Mouse (Mus musculus) cerebellum, adult 8-10 months (tissue): Measurements from ENCODE around the gene Tpm4.
"Not testable (repeated sequence)": the region's sequence is repeated elsewhere in the genome, so short reads cannot be mapped to it uniquely, and the experiment has no call there.

Experiments
- DNase-seq: peaks from one replicate; pipeline ENCODE4 v3.0.0; 2022

Tpm4 gene

GRCm38 (mm10) chr8:72134756-72135445 is at the start of gene Tpm4:
TSS of gene Tpm4 (plus strand) at chr8:72134975.
- peak; percentile 65 for DNase-seq

DNA sequence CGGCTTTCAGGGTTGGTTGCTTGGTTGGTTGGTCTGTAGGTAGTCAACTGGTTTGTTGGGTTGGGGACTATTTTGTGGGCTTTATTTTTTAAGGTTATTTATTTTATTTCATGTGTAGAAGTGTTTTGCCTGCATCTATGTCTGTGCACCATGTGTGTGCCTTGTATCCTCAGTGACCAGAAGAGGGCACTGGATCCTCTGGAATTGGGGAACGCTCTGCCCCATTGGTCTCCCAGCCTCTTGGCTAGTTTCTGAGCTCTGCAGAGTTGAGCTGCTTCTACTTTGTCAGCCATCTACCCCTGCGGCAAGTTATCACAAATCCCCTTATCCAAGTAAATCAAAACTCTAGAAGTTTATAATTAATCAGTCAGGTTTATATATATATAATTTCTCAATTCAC is 47.2 kb upstream of the Tpm4 start:
- not testable (repeated sequence) for DNase-seq

- not testable (repeated sequence) for DNase-seq
These were observed 38.1 kb upstream of the Tpm4 start for GRCm38 (mm10) chr8:72096721-72097120.

DNA sequence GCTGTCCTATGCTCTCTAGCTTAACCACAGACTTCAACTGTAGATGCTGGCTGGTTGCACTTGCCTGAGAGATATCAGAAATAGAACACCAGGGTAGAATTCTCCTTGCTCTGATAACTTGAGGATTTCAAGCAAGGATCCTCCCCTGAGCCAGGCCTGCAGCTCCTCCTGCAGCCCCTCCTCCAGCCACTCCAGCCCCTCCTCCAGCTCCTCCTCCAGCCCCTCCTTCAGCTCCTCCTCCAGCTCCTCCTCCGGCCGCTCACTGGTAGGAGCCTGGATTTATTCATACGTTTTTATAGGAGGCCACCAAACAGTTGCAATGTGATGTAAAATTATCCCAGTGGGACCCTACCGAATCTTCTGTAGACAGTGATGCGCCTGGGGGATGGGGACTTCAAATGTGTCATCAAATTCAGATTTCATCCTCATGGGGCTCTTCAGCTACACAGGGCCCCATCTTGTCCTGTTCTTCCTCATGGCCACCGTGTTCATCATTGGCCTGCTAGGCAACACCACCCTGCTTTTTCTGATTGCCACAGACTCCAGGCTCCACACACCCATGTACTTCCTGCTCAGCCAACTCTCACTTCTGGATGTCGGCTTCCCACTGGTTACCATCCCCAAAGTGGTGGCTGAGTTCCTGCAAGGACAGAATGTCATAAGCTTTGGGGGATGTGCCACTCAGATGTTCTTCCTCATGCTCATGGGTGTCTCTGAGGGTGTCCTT is 35.2 kb upstream of the Tpm4 start:
- DNase-seq: not testable (repeated sequence)

- DNase-seq: no peak
These were observed 29.6 kb upstream of the Tpm4 start for GRCm38 (mm10) chr8:72105165-72105564.

- no peak for DNase-seq
These were observed 28.0 kb upstream of the Tpm4 start, which contains the start of gene Olfr374 for GRCm38 (mm10) chr8:72106740-72107139. TSS of gene Olfr374 (plus strand) at chr8:72107040.

DNA sequence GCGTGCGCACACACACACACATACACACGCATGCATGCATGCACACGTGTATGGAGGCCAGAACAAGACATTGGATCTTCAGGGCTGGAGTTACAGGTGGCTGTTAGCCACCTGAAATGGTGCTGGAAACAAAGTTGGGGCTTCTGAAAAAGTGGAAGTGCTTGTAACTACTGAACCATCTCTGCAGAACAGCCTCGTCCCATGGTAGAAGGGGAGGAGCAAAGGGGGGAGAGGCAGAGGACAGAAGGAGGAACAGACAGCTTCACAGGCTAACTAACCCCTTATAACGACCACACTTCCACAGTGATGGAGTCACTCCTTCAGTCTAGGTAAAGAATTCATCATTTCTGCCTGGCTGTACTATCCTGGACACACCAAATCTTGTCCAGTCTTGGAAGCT is 23.9 kb upstream of the Tpm4 start:
- no peak for DNase-seq

DNA sequence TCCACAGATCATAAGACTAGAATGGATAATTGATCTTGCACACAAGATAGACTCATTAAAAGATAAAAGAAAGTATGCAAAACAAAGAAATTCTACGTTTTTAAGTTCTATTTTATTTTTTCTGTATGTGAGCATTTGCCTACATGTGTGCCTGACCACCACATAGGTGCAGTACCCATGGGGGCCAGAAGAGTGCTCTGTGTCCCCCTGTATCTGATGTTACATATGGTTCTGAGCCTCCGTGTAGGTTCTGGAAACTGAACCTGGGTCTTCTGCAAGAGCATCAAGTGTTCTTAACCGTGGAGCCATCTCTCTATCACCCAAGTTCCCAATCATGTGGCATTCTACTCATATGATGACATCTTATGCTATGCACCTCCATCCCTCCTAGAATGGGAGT is 22.3 kb upstream of the Tpm4 start:
- no peak for DNase-seq

GRCm38 (mm10) chr8:72115202-72115601 is 19.6 kb upstream of the Tpm4 start:
- DNase-seq: no peak

DNA sequence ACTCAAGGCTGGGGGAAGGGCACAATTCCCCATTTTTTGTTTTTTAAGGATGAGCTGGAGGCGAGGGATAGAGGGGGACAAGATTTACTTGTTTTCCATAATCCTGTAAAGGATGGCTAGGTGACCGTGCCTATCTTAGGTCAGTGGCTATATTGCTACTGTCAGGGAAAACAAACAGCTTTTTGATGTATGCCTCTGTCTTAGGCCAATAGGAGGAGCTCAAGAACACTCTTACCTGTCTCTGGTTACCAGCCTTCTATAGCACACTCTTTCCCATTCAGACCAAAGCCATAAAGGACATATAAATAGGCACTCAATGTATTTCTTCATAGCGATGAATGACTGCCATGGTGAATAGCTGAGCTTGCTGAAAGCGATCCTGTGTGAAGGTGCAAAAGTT is 16.2 kb upstream of the Tpm4 start:
- DNase-seq: no peak

- not testable (repeated sequence) for DNase-seq
These were observed 13.3 kb upstream of the Tpm4 start for GRCm38 (mm10) chr8:72121486-72121885.

DNA sequence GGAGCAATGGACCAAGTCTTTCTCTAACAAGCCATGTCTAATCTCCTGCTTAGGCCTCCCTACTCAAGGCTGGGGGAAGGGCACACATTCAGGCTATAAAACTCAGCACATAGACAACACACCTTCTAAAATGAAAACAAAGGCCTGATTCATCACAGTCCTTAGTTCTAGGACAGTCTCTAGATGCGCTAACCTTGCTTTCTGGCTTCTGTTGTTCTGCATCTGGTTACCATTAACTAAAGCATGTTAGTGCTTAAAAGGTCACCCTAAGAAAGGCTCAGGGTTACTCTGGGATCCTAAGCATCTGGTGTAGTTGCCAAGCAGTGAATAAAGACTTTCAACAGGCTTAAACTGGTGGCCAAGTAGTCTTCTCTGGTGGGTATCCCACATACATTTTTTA is 12.8 kb upstream of the Tpm4 start:
- no peak for DNase-seq

DNA sequence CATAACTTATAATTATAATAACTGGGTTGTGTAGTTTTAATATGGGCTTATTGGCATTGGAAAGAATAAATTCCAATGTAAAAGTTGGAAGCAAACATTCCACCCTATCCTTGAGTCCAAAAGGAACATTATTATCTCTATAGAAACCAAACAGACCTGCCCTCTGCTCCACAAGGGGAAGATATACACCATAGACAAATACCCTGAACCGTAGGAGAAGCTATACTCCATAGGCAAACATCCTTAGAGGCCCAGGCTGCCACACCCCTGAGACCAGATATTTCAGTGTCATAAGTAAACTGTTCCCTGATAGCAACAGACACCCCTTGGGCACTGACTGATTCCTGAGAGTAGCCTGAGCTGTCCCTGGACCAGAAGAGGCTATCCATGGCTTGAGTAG is 6.9 kb upstream of the Tpm4 start:
- DNase-seq: no peak

DNA sequence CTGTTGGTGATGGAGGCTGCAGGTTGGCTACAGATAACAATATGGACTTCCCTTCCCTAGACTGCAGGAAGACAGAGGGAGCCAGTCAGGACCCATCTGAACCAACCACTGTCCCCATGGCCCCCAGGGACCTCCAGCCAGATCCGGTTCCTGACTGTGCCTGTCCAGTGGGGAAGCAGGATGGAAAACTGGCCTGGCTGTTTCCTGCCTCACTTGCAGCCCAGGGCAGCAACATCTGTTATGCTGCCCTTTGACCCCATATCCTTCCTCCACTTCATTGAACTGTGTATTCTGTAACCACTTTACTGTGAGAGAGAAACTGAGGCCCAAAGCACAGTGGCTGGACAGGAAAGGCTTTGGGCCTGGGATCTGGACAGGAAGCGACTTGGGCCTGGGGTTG is 3.5 kb upstream of the Tpm4 start:
- DNase-seq: no peak

DNA sequence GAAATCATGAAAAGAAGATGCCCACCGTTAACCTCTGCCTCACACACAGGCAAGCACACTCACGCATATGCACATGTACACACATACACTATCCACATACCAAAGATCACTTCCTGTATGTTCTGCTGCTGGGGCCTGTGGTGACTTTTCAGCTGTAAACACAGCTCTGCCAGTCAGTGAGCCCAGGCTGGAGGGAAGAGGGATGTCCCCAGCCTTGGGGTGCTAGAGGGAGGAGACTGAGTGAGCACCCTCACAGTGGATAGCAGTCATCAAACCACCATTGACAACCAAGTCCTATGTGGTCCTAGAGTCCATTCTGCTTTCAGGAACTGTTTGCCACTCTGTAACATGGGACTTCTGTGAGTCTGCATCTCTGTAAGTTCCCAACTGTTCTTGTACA is 2.9 kb upstream of the Tpm4 start:
- DNase-seq: no peak

GRCm38 (mm10) chr8:72132417-72132816 is 2.4 kb upstream of the Tpm4 start:
- DNase-seq: no peak

GRCm38 (mm10) chr8:72132891-72133290 is 1.9 kb upstream of the Tpm4 start:
- DNase-seq: no peak

GRCm38 (mm10) chr8:72133507-72133906 is 1.3 kb upstream of the Tpm4 start:
- DNase-seq: no peak

- peak; percentile 25 for DNase-seq
These were observed 899 bp downstream of the Tpm4 start for GRCm38 (mm10) chr8:72135446-72136301.

- peak; percentile 40 for DNase-seq
These were observed 1.7 kb downstream of the Tpm4 start for GRCm38 (mm10) chr8:72136302-72136978.

DNA sequence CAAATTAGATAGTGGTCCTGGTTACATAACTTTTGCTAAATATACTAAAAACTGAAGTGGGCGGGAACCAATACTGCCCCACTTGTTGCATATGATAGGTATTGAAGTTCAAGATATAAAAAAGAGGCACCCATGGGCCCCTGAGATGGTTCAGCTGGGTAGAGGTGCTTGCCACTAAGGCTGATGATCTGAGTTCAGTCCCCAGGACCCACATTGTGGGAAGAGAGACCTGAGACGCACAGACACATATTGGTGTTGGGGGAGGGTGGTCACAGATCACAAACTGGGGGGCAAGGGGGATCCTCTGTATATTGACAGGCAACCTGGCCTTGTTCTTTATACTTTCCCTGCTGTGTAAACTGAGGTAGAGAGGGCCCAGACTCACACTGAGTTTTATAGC is 2.7 kb downstream of the Tpm4 start:
- DNase-seq: no peak

- DNase-seq: no peak
These were observed 3.7 kb downstream of the Tpm4 start for GRCm38 (mm10) chr8:72138456-72138855.

DNA sequence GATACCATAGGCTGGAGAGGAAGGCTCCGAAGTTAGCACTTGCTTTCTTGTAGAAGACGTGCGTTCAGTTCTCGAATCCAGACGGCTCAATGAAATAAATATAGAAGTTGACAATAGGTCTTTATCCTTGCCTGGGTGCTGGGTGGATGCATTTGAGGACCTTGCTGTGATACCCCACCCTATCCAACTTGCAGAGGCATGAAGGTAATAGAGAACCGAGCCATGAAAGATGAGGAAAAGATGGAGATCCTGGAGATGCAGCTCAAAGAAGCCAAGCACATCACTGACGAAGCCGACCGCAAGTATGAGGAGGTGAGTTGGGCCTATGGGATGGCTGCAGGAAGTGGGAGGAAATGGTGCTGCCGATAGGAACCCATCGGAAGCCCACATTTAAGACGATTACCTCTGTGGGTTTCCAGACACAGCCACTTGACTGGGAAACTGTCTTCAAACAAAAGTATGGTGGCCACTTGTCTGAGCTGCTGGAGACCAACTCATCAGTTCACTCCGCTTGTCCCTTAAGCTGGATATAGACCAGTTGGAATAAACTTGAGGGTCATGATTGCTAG is 8.6 kb downstream of the Tpm4 start:
- DNase-seq: no peak
